Mouse (Mus musculus) T-cell, adult 66 days (primary cell): Measurements from ENCODE around the gene Ttll2. TPM values are rescaled to one million over a fixed set of nuclear protein-coding genes. Genes with fewer than 3 reads are reported as not detected.

ENCODE experiments used
- total RNA-seq, 2 experiments: library from RNA; stranded (reverse); gene quantifications; 3 replicates in 1 of 2; 4 replicates in 1 of 2; pipeline ENCODE4 v1.2.4; 2023

Gene Ttll2
- not detected for total RNA-seq

DNA sequence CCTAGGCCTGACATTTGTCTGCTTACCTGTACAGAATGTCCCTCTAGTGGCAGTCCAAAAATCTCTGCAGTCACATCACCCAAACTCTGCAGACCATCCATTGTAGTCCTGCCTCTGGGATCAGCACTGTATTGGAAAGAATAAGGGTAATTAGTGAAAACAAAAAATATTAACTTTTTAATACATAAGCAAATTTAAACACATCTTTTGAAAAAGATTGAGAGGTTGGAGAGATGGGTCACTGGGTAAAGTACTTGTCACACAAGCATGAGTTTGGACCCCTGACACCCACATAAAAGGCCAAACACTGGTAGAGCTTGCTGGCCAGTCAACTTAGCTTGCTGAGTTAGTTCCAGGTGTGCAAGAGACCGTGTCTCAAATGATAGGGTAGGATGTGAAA lies at the start of gene Ttll2:
TSS of gene Ttll2 (minus strand) at position 101 of the 400 bp plus-strand sequence.

GRCm38 (mm10) chr17:7385364-7385763 lies 32.9 kb upstream of the Ttll2 start, which contains the start of gene Unc93a2:
Unc93a2 (minus strand) TSS chr17:7385464.

GRCm38 (mm10) chr17:7371879-7372278 lies 19.4 kb upstream of the Ttll2 start, which contains the start of gene Gm49630:
Gm49630 (minus strand) TSS chr17:7371979.

DNA sequence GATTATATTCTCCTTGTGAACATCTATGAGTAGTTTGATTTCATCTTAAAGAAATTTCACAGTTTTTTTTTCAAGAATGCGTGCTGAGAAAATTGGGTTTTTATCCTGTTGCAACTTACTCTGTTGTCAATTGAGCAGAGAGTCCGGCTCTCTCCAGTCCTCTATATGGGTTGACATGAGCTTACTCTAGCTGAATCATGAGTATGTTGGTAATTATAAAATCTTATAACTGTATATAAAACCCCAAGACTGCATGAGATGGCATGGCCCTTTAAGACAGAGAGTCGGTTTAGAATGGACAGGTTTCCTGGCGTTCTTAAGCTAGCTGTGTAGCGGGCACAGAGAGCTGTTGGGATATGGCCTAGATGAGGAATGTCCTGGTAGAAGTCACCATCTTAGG lies 28.1 kb downstream of the Ttll2 start, which contains the start of gene Tcp10a:
TSS of gene Tcp10a (plus strand) at position 301 of the 400 bp plus-strand sequence.

Other genes with a start within 250 kb of the Ttll2 start
- gene Rps6ka2, start 182.6 kb downstream of the Ttll2 start, total RNA-seq, result 10 to 100 TPM in 1 of 2 experiments, 1 to 10 TPM in 1; 6.7 to 12.5 TPM
- gene Tcp10a, start 28.1 kb downstream of the Ttll2 start, total RNA-seq, result under 1 TPM in 1 of 2 experiments, not detected in 1; 0.44 TPM
- not detected for gene Gm49630, start 19.3 kb upstream of the Ttll2 start, total RNA-seq
- not detected for gene Unc93a2, start 32.8 kb upstream of the Ttll2 start, total RNA-seq